Mouse (Mus musculus): Measurements from ENCODE around the gene Stk25.

Stk25 gene

GRCm38 (mm10) chr1:93669941-93670340, 11.5 kb upstream of the Stk25 start:
- DNase-seq (ENCODE audit: low spot score in 2 of 2), result no peak

GRCm38 (mm10) chr1:93668791-93669548, 10.5 kb upstream of the Stk25 start:
- DNase-seq (ENCODE audit: low spot score in 2 of 2), result peak in 1 of 2 experiments; percentile 27

- no peak for DNase-seq (ENCODE audit: low spot score in 2 of 2)
Measured at GRCm38 (mm10) chr1:93667760-93668400, 9.4 kb upstream of the Stk25 start.

GRCm38 (mm10) chr1:93657025-93657360, 1.5 kb downstream of the Stk25 start:
- no peak for DNase-seq (ENCODE audit: low spot score in 2 of 2)

- no peak for DNase-seq (ENCODE audit: low spot score in 2 of 2)
Measured at GRCm38 (mm10) chr1:93656325-93657024, 2.0 kb downstream of the Stk25 start.

- DNase-seq (ENCODE audit: low spot score in 2 of 2), result no peak
Measured at GRCm38 (mm10) chr1:93654798-93655197, 3.7 kb downstream of the Stk25 start.

GRCm38 (mm10) chr1:93654275-93654674, 4.2 kb downstream of the Stk25 start:
- no peak for DNase-seq (ENCODE audit: low spot score in 2 of 2)

GRCm38 (mm10) chr1:93649604-93650172, 8.8 kb downstream of the Stk25 start:
- no peak for DNase-seq (ENCODE audit: low spot score in 2 of 2)

- no peak for DNase-seq (ENCODE audit: low spot score in 2 of 2)
Measured at GRCm38 (mm10) chr1:93642692-93643091, 15.8 kb downstream of the Stk25 start.

GRCm38 (mm10) chr1:93641978-93642377, 16.5 kb downstream of the Stk25 start:
- DNase-seq (ENCODE audit: low spot score in 2 of 2), result no peak

- no peak for DNase-seq (ENCODE audit: low spot score in 2 of 2)
Measured at GRCm38 (mm10) chr1:93636211-93636897, 22.1 kb downstream of the Stk25 start.

- peak; percentile 93 to 98 for DNase-seq (ENCODE audit: low spot score in 2 of 2)
Measured at GRCm38 (mm10) chr1:93635580-93636192, 22.8 kb downstream of the Stk25 start.

- DNase-seq (ENCODE audit: low spot score in 2 of 2), result peak in 1 of 2 experiments; percentile 24
Measured at GRCm38 (mm10) chr1:93635091-93635579, 23.3 kb downstream of the Stk25 start.

GRCm38 (mm10) chr1:93634481-93634891, 24.0 kb downstream of the Stk25 start:
- DNase-seq (ENCODE audit: low spot score in 2 of 2), result peak in 1 of 2 experiments; percentile 30

- DNase-seq (ENCODE audit: low spot score in 2 of 2), result no peak
Measured at GRCm38 (mm10) chr1:93632723-93633122, 25.7 kb downstream of the Stk25 start.

- no peak for DNase-seq (ENCODE audit: low spot score in 2 of 2)
Measured at GRCm38 (mm10) chr1:93630796-93631195, 27.7 kb downstream of the Stk25 start.

GRCm38 (mm10) chr1:93624502-93624901, 34.0 kb downstream of the Stk25 start:
- no peak for DNase-seq (ENCODE audit: low spot score in 2 of 2)

GRCm38 (mm10) chr1:93618948-93619347, 39.5 kb downstream of the Stk25 start:
- no peak for DNase-seq (ENCODE audit: low spot score in 2 of 2)

GRCm38 (mm10) chr1:93618059-93618748, 40.3 kb downstream of the Stk25 start:
- DNase-seq (ENCODE audit: low spot score in 2 of 2), result no peak

GRCm38 (mm10) chr1:93609762-93610161, 48.7 kb downstream of the Stk25 start:
- DNase-seq (ENCODE audit: low spot score in 2 of 2), result no peak

Measured in frontal cortex, postnatal 25 days (tissue).